Mouse (Mus musculus) midbrain, postnatal 0 days (tissue): ENCODE results near the gene Tspan8. TPM values are rescaled to one million over a fixed set of nuclear protein-coding genes. Genes with fewer than 3 reads are reported as not detected.
"Not testable (repeated sequence)": the region's sequence is repeated elsewhere in the genome, so short reads cannot be mapped to it uniquely, and the experiment has no call there.

Source experiments
- ATAC-seq: fragments of 200-750 bp; cut with Nextera tagmentation; 2 replicates; pipeline ENCODE4 v1.8.0; 2017; ENCODE audit warnings: moderate number of reproducible peaks, mild to moderate bottlenecking, moderate TSS enrichment, moderate library complexity; ENCODE audit not compliant: low FRiP score
- DNase-seq: peaks from one replicate; pipeline ENCODE4 v3.0.0-alpha.2; 2015; ENCODE audit warnings: low spot score
- H3K27ac ChIP-seq: fragments of 300-500 bp; sonication (generic); 2 replicates; pipeline ENCODE4 v1.5.1; 2014; ENCODE audit warnings: low read depth, mild to moderate bottlenecking, low read length, mixed read lengths
- H3K27me3 ChIP-seq: fragments of 300-500 bp; sonication (generic); 2 replicates; pipeline ENCODE4 v1.6.1; 2014; ENCODE audit warnings: low read length, control low read depth, mixed read lengths; ENCODE audit not compliant: insufficient read depth
- H3K36me3 ChIP-seq: fragments of 300-500 bp; sonication (generic); 2 replicates; pipeline ENCODE4 v1.6.1; 2014; ENCODE audit warnings: low read length, control low read depth, mixed read lengths; ENCODE audit not compliant: insufficient read depth
- H3K4me1 ChIP-seq: fragments of 300-500 bp; sonication (generic); 2 replicates; pipeline ENCODE4 v1.6.1; 2014; ENCODE audit warnings: mild to moderate bottlenecking, control low read depth, antibody characterized with exemption, low read length, mixed read lengths; ENCODE audit not compliant: insufficient read depth
- H3K4me2 ChIP-seq: fragments of 300-500 bp; sonication (generic); 2 replicates; pipeline ENCODE4 v1.6.1; 2014; ENCODE audit warnings: low read depth, mild to moderate bottlenecking, low read length, mixed read lengths; ENCODE audit not compliant: poor library complexity, severe bottlenecking
- H3K4me3 ChIP-seq: fragments of 300-500 bp; sonication (generic); 2 replicates; pipeline ENCODE4 v1.5.1; 2014; ENCODE audit warnings: low read depth, mild to moderate bottlenecking, low read length, moderate library complexity
- H3K9ac ChIP-seq: fragments of 300-500 bp; sonication (generic); replicated peaks from 2 replicates; pipeline ENCODE4 v1.6.1; 2014; ENCODE audit warnings: mild to moderate bottlenecking, low read length, moderate library complexity, mixed read lengths; ENCODE audit not compliant: poor library complexity, severe bottlenecking
- H3K9me3 ChIP-seq: fragments of 300-500 bp; sonication (generic); 2 replicates; pipeline ENCODE4 v1.6.1; 2016; ENCODE audit warnings: low read length, control low read depth
- CTCF ChIP-seq: IDR thresholded peaks from 2 replicates; pipeline ENCODE4 v1.5.1; 2016; ENCODE audit warnings: antibody characterized with exemption, mild to moderate bottlenecking
- WGBS: fragments of 180-500 bp; shearing (Covaris S2); extraction: QIAGEN DNeasy Blood & Tissue Kit; methylation state at CpG from one replicate; pipeline ENCODE4 v1.1.7; 2014; 5-methylcytosine and 5-hydroxymethylcytosine counted together
- polyA plus RNA-seq: library from polyadenylated mRNA; unstranded; fragments of >200 nt; fragmentation: Nextera tagmentation; extraction: Ambion mirVana; gene quantifications from 2 replicates; pipeline ENCODE4 v1.2.1, GENCODE M21; 2015
- total RNA-seq: library from RNA; depleted of rRNA; stranded (reverse); fragments of >200 nt; gene quantifications from 2 replicates; pipeline ENCODE4 v1.2.3, GENCODE M21; 2014

The Tspan8 gene
- total and polyA plus RNA-seq, 2 experiments from 2014 or later = 0.49 to 2.5 TPM

GRCm38 (mm10) chr10:115780239-115781016 is 36.2 kb upstream of the Tspan8 start:
- TF ChIP-seq CTCF = no peak
- ATAC-seq (no peak; the same call in 1 of the 2 replicates), DNase-seq (no peak)
- Histone ChIP-seq H3K4me1 (no peaks in the 10 kb centered on the region), H3K9ac (no peak overlapping the region), H3K27me3 (no peaks in the 10 kb centered on the region), H3K36me3 (no peaks in the 10 kb centered on the region), H3K4me2 (no peak overlapping the region), H3K9me3 (no peaks in the 10 kb centered on the region), H3K4me3 (no peak overlapping the region), H3K27ac (no peak overlapping the region)
- 83% methylated on average over 11 of the region's 11 CpGs for WGBS

GRCm38 (mm10) chr10:115783232-115783631 is 33.4 kb upstream of the Tspan8 start:
- H3K27me3 ChIP-seq = no peaks in the 10 kb centered on the region

DNA sequence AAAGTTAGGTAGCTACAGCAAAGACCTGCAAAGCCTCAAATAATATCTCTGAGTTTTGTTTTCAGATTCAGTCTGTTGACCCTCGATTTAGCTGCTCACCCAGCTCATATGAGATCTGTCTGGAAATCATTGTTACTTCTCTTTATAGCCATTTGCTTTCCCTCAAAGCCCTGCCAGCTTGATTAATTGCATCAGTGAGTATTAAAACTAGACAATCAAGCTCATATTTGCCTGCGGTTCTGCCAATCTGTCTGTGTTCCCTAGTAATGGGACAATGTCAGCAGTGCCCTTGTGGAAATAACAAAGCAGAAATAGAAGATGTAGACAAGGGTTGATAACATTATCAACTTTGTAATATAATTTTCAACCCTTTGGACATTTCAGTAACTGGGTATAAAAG is 25.8 kb upstream of the Tspan8 start:
- no peak overlapping the region for H3K27ac ChIP-seq
- no peak for TF ChIP-seq CTCF
- H3K4me2 ChIP-seq = no peak overlapping the region
- H3K27me3 ChIP-seq = no peaks in the 10 kb centered on the region
- H3K9ac ChIP-seq = no peak overlapping the region
- no peaks in the 10 kb centered on the region for H3K9me3 ChIP-seq
- H3K36me3 ChIP-seq = no peaks in the 10 kb centered on the region
- DNase-seq (peak; percentile 74), ATAC-seq (no peak)
- WGBS = 65% methylated on average over 2 of the region's 2 CpGs
- no peaks in the 10 kb centered on the region for H3K4me1 ChIP-seq
- no peak overlapping the region for H3K4me3 ChIP-seq

More at GRCm38 (mm10) chr10:115783232-115783631, 33.4 kb upstream of the Tspan8 start:
- DNase-seq = no peak
- Histone ChIP-seq H3K4me2 (no peak overlapping the region), H3K9me3 (no peaks in the 10 kb centered on the region), H3K27ac (no peak overlapping the region), H3K4me1 (no peaks in the 10 kb centered on the region), H3K36me3 (no peaks in the 10 kb centered on the region), H3K4me3 (no peak overlapping the region), H3K9ac (no peak overlapping the region)
- no peak for TF ChIP-seq CTCF
- 84% methylated on average over 2 of the region's 2 CpGs for WGBS
- ATAC-seq = no peak

DNA sequence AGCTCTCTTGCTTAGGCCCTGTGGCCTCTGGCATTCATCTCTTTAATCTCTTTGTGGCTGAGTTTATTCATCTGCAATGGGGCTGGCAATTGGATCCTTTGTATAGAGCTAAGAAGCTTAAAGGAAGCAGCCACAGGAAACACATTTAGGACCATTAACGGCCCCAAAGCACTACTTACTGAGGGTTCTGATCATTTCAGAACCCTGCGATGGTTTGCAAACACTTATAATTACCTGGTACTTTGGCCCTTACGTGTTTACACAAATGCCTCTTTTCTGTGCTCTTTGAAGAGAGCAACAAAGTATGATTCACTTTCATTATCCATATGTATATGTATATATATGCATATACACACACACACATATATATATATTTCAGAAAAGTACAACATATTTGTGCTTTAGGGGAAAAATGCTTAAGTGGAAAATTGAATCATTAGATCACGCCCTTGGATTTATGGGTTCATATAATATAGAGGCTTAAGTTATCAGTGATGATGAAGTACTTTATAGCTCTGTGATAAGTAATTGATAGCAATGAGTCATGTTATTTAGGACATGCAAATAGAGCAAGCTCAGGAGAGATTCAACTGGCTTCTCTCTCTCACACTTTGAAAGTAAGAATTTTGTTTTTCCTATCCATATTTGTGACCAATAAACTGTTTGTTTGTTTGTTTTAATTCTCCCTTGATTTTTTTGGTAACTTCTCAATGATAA is 20.4 kb upstream of the Tspan8 start:
- no peak for ATAC-seq
- no peak overlapping the region for H3K9ac ChIP-seq
- no peak overlapping the region for H3K4me3 ChIP-seq
- no peaks in the 10 kb centered on the region for H3K9me3 ChIP-seq
- no peaks in the 10 kb centered on the region for H3K27me3 ChIP-seq
- H3K36me3 ChIP-seq = no peaks in the 10 kb centered on the region
- no peak for DNase-seq
- TF ChIP-seq CTCF = no peak
- H3K27ac ChIP-seq = no peak overlapping the region
- 39% methylated on average over 4 of the region's 4 CpGs for WGBS
- H3K4me1 ChIP-seq = no peaks in the 10 kb centered on the region
- no peak overlapping the region for H3K4me2 ChIP-seq

DNA sequence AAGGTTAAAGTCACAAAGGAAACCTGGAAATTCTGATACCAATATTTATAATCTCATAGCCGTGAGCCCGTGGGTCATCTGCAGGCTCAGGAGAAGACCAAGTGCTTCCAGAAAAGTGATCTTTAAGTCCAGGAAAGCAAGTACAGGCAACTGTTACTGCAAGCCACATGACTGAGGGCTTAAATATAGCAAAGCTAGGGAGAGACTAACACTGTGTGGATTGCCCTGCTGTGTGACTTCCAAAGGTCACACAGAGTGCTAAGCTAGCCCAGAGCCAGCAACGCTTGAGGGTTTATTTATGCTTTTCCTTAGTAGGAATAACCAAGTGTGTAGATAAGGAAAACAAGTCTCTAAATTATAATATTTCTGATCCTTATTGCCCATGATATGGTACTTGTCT is 15.2 kb upstream of the Tspan8 start:
- H3K27me3 ChIP-seq = no peaks in the 10 kb centered on the region
- H3K27ac ChIP-seq = no peak overlapping the region
- 84% methylated on average over 3 of the region's 3 CpGs for WGBS
- H3K4me1 ChIP-seq = no peaks in the 10 kb centered on the region
- DNase-seq (no peak), ATAC-seq (no peak)
- H3K9me3 ChIP-seq = no peaks in the 10 kb centered on the region
- H3K36me3 ChIP-seq = no peaks in the 10 kb centered on the region
- no peak overlapping the region for H3K4me3 ChIP-seq
- no peak overlapping the region for H3K9ac ChIP-seq
- no peak for TF ChIP-seq CTCF
- no peak overlapping the region for H3K4me2 ChIP-seq

GRCm38 (mm10) chr10:115803013-115803412 is 13.6 kb upstream of the Tspan8 start:
- not testable (repeated sequence) for DNase-seq, H3K36me3 ChIP-seq, H3K27me3 ChIP-seq, H3K9ac ChIP-seq, H3K4me2 ChIP-seq, H3K27ac ChIP-seq, ATAC-seq, H3K4me1 ChIP-seq, H3K9me3 ChIP-seq, H3K4me3 ChIP-seq
- WGBS = 91% methylated on average over 9 of the region's 9 CpGs
